Mouse (Mus musculus): Measurements from ENCODE around the gene Dhx33. TPM values are rescaled to one million over a fixed set of nuclear protein-coding genes. Genes with fewer than 3 reads are reported as not detected.

Gene Dhx33
- polyA plus RNA-seq (2012; rRNA removed) (4.4 and 6.2 TPM in 2 replicates), polyA plus RNA-seq (2014; fragmentation: Nextera tagmentation; extraction: Ambion mirVana) (4.9 and 5.8 TPM in 2 replicates)

GRCm38 (mm10) chr11:71004316-71004773 is at the start of gene Dhx33:
TSS of gene Dhx33 (minus strand) at chr11:71004437.
- Histone ChIP-seq H3K4me2 (ENCODE audit: low read depth) (peak within 1 kb of the TSS; percentile 93), H3K9me3 (ENCODE audit: control insufficient read depth, low read length) (no peaks in the 10 kb centered on the region), H3K9ac (replicated peaks) (peak within 1 kb of the TSS; percentile 69), H3K27ac (peak within 1 kb of the TSS; percentile 24), H3K27me3 (ENCODE audit: control insufficient read depth, insufficient read depth, low read length) (no peaks in the 10 kb centered on the region), H3K36me3 (replicated peaks; ENCODE audit: control insufficient read depth, insufficient read depth, low read depth) (peaks cover 6% of the 10 kb centered on the region), H3K4me3 (ENCODE audit: insufficient read depth in 1 of 2, low read depth in 2 of 2, low read length in 2 of 2) (peak within 1 kb of the TSS; percentile 74 to 92), H3K4me1 (replicated peaks; ENCODE audit: control insufficient read depth in 2 of 2, insufficient read depth in 2 of 2, low read length in 1 of 2) (peaks cover 8 to 9% of the 10 kb centered on the region in 2 experiments)
- ATAC-seq (ENCODE audit: insufficient read depth) (peak; percentile 94), DNase-seq (ENCODE audit: low read depth in 3 of 3, low spot score in 3 of 3) (peak; percentile 94 to 95 (median 94))
- under 1% methylated on average over 35 of the region's 35 CpGs for WGBS (ENCODE audit: insufficient replicate concordance)
- TF ChIP-seq CTCF (IDR thresholded peaks at IDR 0.05; ENCODE audit: low read depth): peak; percentile 63
- TF ChIP-seq EP300 (IDR thresholded peaks at IDR 0.05; ENCODE audit: low read depth): no peak

- no peaks in the 10 kb centered on the region for H3K36me3 ChIP-seq (replicated peaks; ENCODE audit: control insufficient read depth, insufficient read depth, low read depth)
- no peak overlapping the region for H3K9ac ChIP-seq (replicated peaks)
- no peak overlapping the region for H3K4me2 ChIP-seq (ENCODE audit: low read depth)
- no peaks in the 10 kb centered on the region for H3K9me3 ChIP-seq (ENCODE audit: control insufficient read depth, low read length)
- ATAC-seq (ENCODE audit: insufficient read depth) (no peak), DNase-seq (ENCODE audit: low read depth in 3 of 3, low spot score in 3 of 3) (no peak)
- no peaks in the 10 kb centered on the region for H3K4me1 ChIP-seq (replicated peaks; ENCODE audit: control insufficient read depth in 2 of 2, insufficient read depth in 2 of 2, low read length in 1 of 2)
- TF ChIP-seq EP300 (IDR thresholded peaks at IDR 0.05; ENCODE audit: low read depth) (no peak), CTCF (IDR thresholded peaks at IDR 0.05; ENCODE audit: low read depth) (peak; percentile 29; the same call in 1 of the 2 replicates)
- H3K27me3 ChIP-seq (ENCODE audit: control insufficient read depth, insufficient read depth, low read length): no peaks in the 10 kb centered on the region
- 3% methylated on average over 1 of the region's 1 CpGs for WGBS (ENCODE audit: insufficient replicate concordance)
- no peak overlapping the region for H3K4me3 ChIP-seq (ENCODE audit: insufficient read depth in 1 of 2, low read depth in 2 of 2, low read length in 2 of 2)
- H3K27ac ChIP-seq: no peak overlapping the region
Measured at GRCm38 (mm10) chr11:71052554-71052953, 48.3 kb upstream of the Dhx33 start.

GRCm38 (mm10) chr11:71039526-71040298 is 35.5 kb upstream of the Dhx33 start:
- 97% methylated on average over 5 of the region's 5 CpGs for WGBS (ENCODE audit: insufficient replicate concordance)

GRCm38 (mm10) chr11:71033163-71033761 is 29.0 kb upstream of the Dhx33 start, which contains the start of gene 6330403K07Rik:
TSS of gene 6330403K07Rik (minus strand) at chr11:71033513.
- Histone ChIP-seq H3K4me3 (ENCODE audit: insufficient read depth in 1 of 2, low read depth in 2 of 2, low read length in 2 of 2) (peak within 1 kb of the TSS; percentile 2 to 48; a peak in 3 of 4 replicates), H3K9me3 (ENCODE audit: control insufficient read depth, low read length) (no peaks in the 10 kb centered on the region), H3K27me3 (ENCODE audit: control insufficient read depth, insufficient read depth, low read length) (peaks cover 8% of the 10 kb centered on the region), H3K27ac (no peak within 1 kb of the TSS), H3K4me2 (ENCODE audit: low read depth) (peak within 1 kb of the TSS; percentile 11), H3K4me1 (replicated peaks; ENCODE audit: control insufficient read depth in 2 of 2, insufficient read depth in 2 of 2, low read length in 1 of 2) (no peaks in the 10 kb centered on the region), H3K9ac (replicated peaks) (no peak within 1 kb of the TSS), H3K36me3 (replicated peaks; ENCODE audit: control insufficient read depth, insufficient read depth, low read depth) (peaks cover 2% of the 10 kb centered on the region; the same call in 1 of the 2 replicates)
- ATAC-seq (ENCODE audit: insufficient read depth): 0 out of 2 replicates have a peak, but pooled peaks have one; percentile 37
- 2% methylated on average over 28 of the region's 31 CpGs for WGBS (ENCODE audit: insufficient replicate concordance)
- TF ChIP-seq EP300 (IDR thresholded peaks at IDR 0.05; ENCODE audit: low read depth) (no peak), CTCF (IDR thresholded peaks at IDR 0.05; ENCODE audit: low read depth) (no peak)
- no peak for DNase-seq (ENCODE audit: low read depth in 3 of 3, low spot score in 3 of 3)

More at GRCm38 (mm10) chr11:71039526-71040298, 35.5 kb upstream of the Dhx33 start:
- Histone ChIP-seq H3K36me3 (replicated peaks; ENCODE audit: control insufficient read depth, insufficient read depth, low read depth) (no peaks in the 10 kb centered on the region), H3K4me2 (ENCODE audit: low read depth) (no peak overlapping the region), H3K9me3 (ENCODE audit: control insufficient read depth, low read length) (no peaks in the 10 kb centered on the region), H3K4me3 (ENCODE audit: insufficient read depth in 1 of 2, low read depth in 2 of 2, low read length in 2 of 2) (no peak overlapping the region), H3K4me1 (replicated peaks; ENCODE audit: control insufficient read depth in 2 of 2, insufficient read depth in 2 of 2, low read length in 1 of 2) (no peaks in the 10 kb centered on the region), H3K27ac (no peak overlapping the region), H3K9ac (replicated peaks) (no peak overlapping the region), H3K27me3 (ENCODE audit: control insufficient read depth, insufficient read depth, low read length) (no peaks in the 10 kb centered on the region)
- TF ChIP-seq CTCF (IDR thresholded peaks at IDR 0.05; ENCODE audit: low read depth) (no peak), EP300 (IDR thresholded peaks at IDR 0.05; ENCODE audit: low read depth) (no peak)
- DNase-seq (ENCODE audit: low read depth in 3 of 3, low spot score in 3 of 3): no peak
- ATAC-seq (ENCODE audit: insufficient read depth): no peak
